Mouse (Mus musculus) liver, embryonic 12.5 days (tissue): ENCODE measurements at regions not wholly inside any gene's neighbourhood (a gene's known extent, or its start where the extent isn't known, plus 50 kb on each side); places are given as distances from the start of the nearest gene placed in this dataset.
"Not testable (repeated sequence)": the region's sequence is repeated elsewhere in the genome, so short reads cannot be mapped to it uniquely, and the experiment has no call there.

Experiments
- ATAC-seq: fragments of 200-750 bp; cut with Nextera tagmentation; 2 replicates; pipeline ENCODE4 v1.8.0; 2017; ENCODE audit warnings: moderate number of reproducible peaks, mild to moderate bottlenecking, moderate library complexity
- H3K27ac ChIP-seq: fragments of 300-500 bp; sonication (generic); 2 replicates; pipeline ENCODE4 v1.5.1; 2016; ENCODE audit warnings: mild to moderate bottlenecking
- H3K27me3 ChIP-seq: fragments of 300-500 bp; sonication (generic); replicated peaks from 2 replicates; pipeline ENCODE4 v1.6.1; 2016; ENCODE audit warnings: mild to moderate bottlenecking, moderate library complexity
- H3K36me3 ChIP-seq: fragments of 300-500 bp; sonication (generic); 2 replicates; pipeline ENCODE4 v1.6.1; 2016; ENCODE audit warnings: mild to moderate bottlenecking, moderate library complexity
- H3K4me1 ChIP-seq: fragments of 300-500 bp; sonication (generic); 2 replicates; pipeline ENCODE4 v1.6.1; 2016
- H3K4me2 ChIP-seq: fragments of 300-500 bp; sonication (generic); 2 replicates; pipeline ENCODE4 v1.6.1; 2016; ENCODE audit warnings: mild to moderate bottlenecking, moderate library complexity
- H3K4me3 ChIP-seq: fragments of 300-500 bp; sonication (generic); 2 replicates; pipeline ENCODE4 v1.5.1; 2016; ENCODE audit warnings: mild to moderate bottlenecking, moderate library complexity
- H3K9ac ChIP-seq: fragments of 300-500 bp; sonication (generic); 2 replicates; pipeline ENCODE4 v1.6.1; 2016; ENCODE audit warnings: mild to moderate bottlenecking, moderate library complexity
- H3K9me3 ChIP-seq: fragments of 300-500 bp; sonication (generic); replicated peaks from 2 replicates; pipeline ENCODE4 v1.6.1; 2016; ENCODE audit warnings: mild to moderate bottlenecking, moderate library complexity
- WGBS: fragments of 180-500 bp; shearing (Covaris S2); methylation state at CpG from one replicate; pipeline ENCODE4 v1.1.7; 2016; ENCODE audit not compliant: insufficient replicate concordance; 5-methylcytosine and 5-hydroxymethylcytosine counted together

GRCm38 (mm10) chr5:12639549-12639948, 256.4 kb downstream of the Sema3d start:
- H3K27ac ChIP-seq: no peak overlapping the region
- H3K27me3 ChIP-seq: no peaks in the 10 kb centered on the region
- H3K4me2 ChIP-seq: no peak overlapping the region
- H3K4me1 ChIP-seq: no peaks in the 10 kb centered on the region
- no peak overlapping the region for H3K9ac ChIP-seq
- no peaks in the 10 kb centered on the region for H3K36me3 ChIP-seq
- ATAC-seq: no peak
- H3K4me3 ChIP-seq: no peak overlapping the region
- H3K9me3 ChIP-seq: no peaks in the 10 kb centered on the region

DNA sequence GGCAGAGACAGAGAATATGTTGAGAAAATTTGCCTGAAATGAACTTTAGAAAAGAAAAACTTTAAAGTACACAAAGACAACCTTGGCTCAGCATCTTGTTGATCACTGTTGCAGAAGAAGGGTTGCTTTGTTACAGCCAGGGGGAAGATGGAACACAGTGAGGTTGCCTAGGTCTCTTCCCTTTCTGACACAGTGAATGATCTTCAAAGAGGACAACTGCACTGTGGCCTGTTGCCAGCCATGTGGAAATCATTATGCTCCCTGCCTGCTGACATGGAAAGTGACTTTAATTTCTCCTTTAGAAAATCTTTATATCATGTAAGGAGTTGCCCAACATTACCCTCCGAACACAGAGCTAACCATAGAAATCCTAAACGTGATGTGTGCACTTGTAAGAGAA, 263.1 kb downstream of the Sema3d start:
- Histone ChIP-seq H3K9me3 (no peaks in the 10 kb centered on the region), H3K27me3 (no peaks in the 10 kb centered on the region), H3K27ac (no peak overlapping the region), H3K4me1 (no peaks in the 10 kb centered on the region), H3K36me3 (no peaks in the 10 kb centered on the region), H3K9ac (no peak overlapping the region), H3K4me3 (no peak overlapping the region), H3K4me2 (no peak overlapping the region)
- ATAC-seq: no peak
- WGBS: 52% methylated on average over 2 of the region's 2 CpGs

- Histone ChIP-seq H3K9ac (no peak overlapping the region), H3K4me3 (no peak overlapping the region), H3K9me3 (no peaks in the 10 kb centered on the region), H3K27me3 (no peaks in the 10 kb centered on the region), H3K36me3 (no peaks in the 10 kb centered on the region), H3K4me1 (no peaks in the 10 kb centered on the region), H3K4me2 (no peak overlapping the region), H3K27ac (no peak overlapping the region)
- WGBS: 76% methylated on average over 2 of the region's 2 CpGs
- ATAC-seq: no peak
Measured at GRCm38 (mm10) chr5:12673666-12674065, 290.5 kb downstream of the Sema3d start.

GRCm38 (mm10) chr5:12674134-12674533, 290.9 kb downstream of the Sema3d start:
- Histone ChIP-seq H3K9ac (no peak overlapping the region), H3K4me3 (no peak overlapping the region), H3K27ac (no peak overlapping the region), H3K9me3 (no peaks in the 10 kb centered on the region), H3K4me1 (no peaks in the 10 kb centered on the region), H3K4me2 (no peak overlapping the region), H3K36me3 (no peaks in the 10 kb centered on the region), H3K27me3 (no peaks in the 10 kb centered on the region)
- 83% methylated on average over 4 of the region's 4 CpGs for WGBS
- ATAC-seq: no peak

DNA sequence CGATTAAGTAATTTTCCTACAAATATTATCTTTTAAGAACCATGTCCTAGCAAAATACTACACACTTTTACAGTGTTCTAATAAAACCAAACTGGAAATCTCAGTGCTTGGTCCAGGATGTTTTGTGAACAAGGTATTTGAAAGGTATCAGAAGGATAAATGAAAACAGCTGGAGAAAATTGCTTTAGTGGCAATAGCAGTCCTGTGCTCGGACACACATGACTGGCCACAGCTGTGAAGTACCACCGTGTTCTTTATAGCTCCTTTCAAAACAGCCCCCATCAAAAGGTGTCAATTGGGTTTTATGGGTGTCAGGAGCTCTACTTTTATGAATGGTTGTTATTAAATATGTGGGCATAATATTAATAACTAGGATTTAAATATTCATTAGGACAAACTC, 293.5 kb downstream of the Sema3d start:
- no peaks in the 10 kb centered on the region for H3K36me3 ChIP-seq
- H3K9ac ChIP-seq: no peak overlapping the region
- H3K4me3 ChIP-seq: no peak overlapping the region
- no peaks in the 10 kb centered on the region for H3K9me3 ChIP-seq
- no peak overlapping the region for H3K27ac ChIP-seq
- no peak for ATAC-seq
- H3K27me3 ChIP-seq: no peaks in the 10 kb centered on the region
- H3K4me1 ChIP-seq: no peaks in the 10 kb centered on the region
- 58% methylated on average over 3 of the region's 3 CpGs for WGBS
- H3K4me2 ChIP-seq: no peak overlapping the region

DNA sequence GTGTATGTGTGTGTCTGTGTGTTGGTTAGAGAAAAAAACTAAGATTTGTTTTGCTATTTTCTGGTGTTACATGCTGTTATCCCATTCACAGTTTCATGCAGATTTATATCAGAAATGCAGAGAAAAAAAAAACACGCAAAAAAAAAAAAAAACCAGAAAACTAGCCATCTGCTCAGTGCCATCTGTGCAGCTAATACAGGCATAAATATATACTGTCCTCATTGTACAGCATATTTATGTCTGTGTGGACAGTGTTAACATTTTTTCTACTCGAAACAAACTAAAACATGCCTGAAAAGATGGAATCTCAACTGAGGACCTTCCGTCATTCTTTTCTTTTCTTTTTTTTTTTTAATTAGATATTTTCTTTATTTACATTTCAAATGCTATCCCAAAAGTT, 331.7 kb downstream of the Sema3d start:
- Histone ChIP-seq H3K9me3 (no peaks in the 10 kb centered on the region), H3K27me3 (no peaks in the 10 kb centered on the region), H3K27ac (no peak overlapping the region), H3K4me2 (no peak overlapping the region), H3K4me3 (no peak overlapping the region), H3K4me1 (no peaks in the 10 kb centered on the region), H3K9ac (no peak overlapping the region), H3K36me3 (no peaks in the 10 kb centered on the region)
- WGBS: 57% methylated on average over 3 of the region's 3 CpGs
- no peak for ATAC-seq

- Histone ChIP-seq H3K4me3 (no peak overlapping the region), H3K36me3 (no peaks in the 10 kb centered on the region), H3K4me2 (no peak overlapping the region), H3K9ac (no peak overlapping the region), H3K9me3 (no peaks in the 10 kb centered on the region), H3K27ac (no peak overlapping the region), H3K4me1 (no peaks in the 10 kb centered on the region), H3K27me3 (no peaks in the 10 kb centered on the region)
- ATAC-seq: no peak
- WGBS: 35% methylated on average over 5 of the region's 5 CpGs
Measured at GRCm38 (mm10) chr5:12751514-12751913, 368.3 kb downstream of the Sema3d start.

- Histone ChIP-seq H3K9ac (no peak overlapping the region), H3K4me2 (no peak overlapping the region), H3K27ac (no peak overlapping the region), H3K4me1 (no peaks in the 10 kb centered on the region), H3K27me3 (no peaks in the 10 kb centered on the region), H3K4me3 (no peak overlapping the region), H3K9me3 (no peaks in the 10 kb centered on the region), H3K36me3 (no peaks in the 10 kb centered on the region)
- no peak for ATAC-seq
Measured at GRCm38 (mm10) chr5:12759634-12760033, 365.6 kb upstream of the Sema3a start.

GRCm38 (mm10) chr5:12767383-12767782, 357.8 kb upstream of the Sema3a start:
- no peak for ATAC-seq
- WGBS: 77% methylated on average over 1 of the region's 1 CpGs
- H3K4me1 ChIP-seq: no peaks in the 10 kb centered on the region
- H3K36me3 ChIP-seq: no peaks in the 10 kb centered on the region
- H3K9me3 ChIP-seq: no peaks in the 10 kb centered on the region
- H3K27me3 ChIP-seq: no peaks in the 10 kb centered on the region
- no peak overlapping the region for H3K4me3 ChIP-seq
- no peak overlapping the region for H3K4me2 ChIP-seq
- no peak overlapping the region for H3K27ac ChIP-seq
- H3K9ac ChIP-seq: no peak overlapping the region

DNA sequence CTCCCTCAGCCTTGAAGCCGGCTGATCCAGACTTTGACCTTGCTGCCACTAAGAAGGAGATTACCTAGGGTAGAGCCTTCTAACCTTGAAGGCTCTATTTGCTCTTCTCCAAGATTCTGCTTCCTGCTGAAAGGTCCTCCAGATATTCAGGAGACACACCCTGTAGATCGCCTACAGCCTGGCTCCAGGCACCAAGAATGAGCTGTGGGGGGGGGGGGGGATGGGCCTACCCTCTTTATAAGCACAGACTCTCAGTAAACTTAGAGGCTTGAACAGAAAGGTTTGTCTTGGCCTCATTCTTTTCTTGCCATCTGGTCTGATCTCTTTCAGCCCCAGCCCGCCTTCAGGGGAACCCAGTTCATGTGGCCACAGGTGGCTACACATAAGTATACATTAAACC, 342.5 kb upstream of the Sema3a start:
- Histone ChIP-seq H3K27me3 (no peaks in the 10 kb centered on the region), H3K4me2 (no peak overlapping the region), H3K4me3 (no peak overlapping the region), H3K9ac (no peak overlapping the region), H3K4me1 (no peaks in the 10 kb centered on the region), H3K36me3 (no peaks in the 10 kb centered on the region), H3K9me3 (no peaks in the 10 kb centered on the region), H3K27ac (no peak overlapping the region)
- ATAC-seq: no peak
- WGBS: 58% methylated on average over 3 of the region's 3 CpGs

DNA sequence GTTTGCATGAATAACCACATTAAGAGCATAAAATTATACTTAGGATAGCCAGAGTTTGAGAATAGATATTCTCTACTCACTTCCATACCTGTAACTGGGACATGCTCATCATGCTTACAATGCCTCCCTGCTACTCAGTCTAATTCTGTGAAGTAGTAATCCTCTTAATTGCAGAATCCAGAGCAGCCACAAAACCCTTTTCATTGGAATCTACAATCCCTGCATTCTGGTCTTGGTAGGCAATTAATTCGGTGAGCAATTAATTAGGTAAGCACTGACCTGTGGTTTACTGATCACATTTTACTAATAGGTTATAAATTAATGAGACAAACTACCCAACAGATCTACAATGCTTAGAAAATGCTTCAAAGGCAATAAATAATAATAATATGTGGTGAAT, 316.5 kb upstream of the Sema3a start:
- Histone ChIP-seq H3K9me3 (no peaks in the 10 kb centered on the region), H3K27me3 (no peaks in the 10 kb centered on the region), H3K9ac (no peak overlapping the region), H3K4me3 (no peak overlapping the region), H3K27ac (no peak overlapping the region), H3K4me1 (no peaks in the 10 kb centered on the region), H3K4me2 (no peak overlapping the region), H3K36me3 (no peaks in the 10 kb centered on the region)
- ATAC-seq: no peak
- WGBS: 72% methylated on average over 1 of the region's 1 CpGs

- no peak overlapping the region for H3K27ac ChIP-seq
- no peak for ATAC-seq
- WGBS: 34% methylated on average over 2 of the region's 2 CpGs
Measured at GRCm38 (mm10) chr5:12809884-12810283, 315.3 kb upstream of the Sema3a start.

DNA sequence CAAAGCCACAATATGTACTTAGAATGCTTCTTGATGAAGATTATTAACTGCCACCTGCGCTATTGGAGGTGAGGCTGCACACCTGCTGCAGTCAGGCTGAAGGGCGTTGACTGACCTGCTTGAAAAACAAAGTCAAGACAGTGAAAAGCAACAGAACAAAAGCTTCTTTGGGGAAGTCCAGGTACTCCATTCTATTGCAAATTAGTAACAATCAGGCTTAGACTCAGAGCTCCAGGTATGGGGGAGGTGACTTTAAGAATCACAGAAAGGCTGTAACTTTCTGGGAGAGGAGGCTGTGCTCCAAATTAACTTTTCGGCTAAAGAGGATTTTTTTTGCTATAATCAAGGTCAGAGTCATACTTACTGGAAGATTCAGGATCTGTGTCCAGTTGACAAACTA, 278.0 kb upstream of the Sema3a start:
- not testable (repeated sequence) for H3K4me3 ChIP-seq, H3K4me2 ChIP-seq, H3K36me3 ChIP-seq, H3K4me1 ChIP-seq, H3K27me3 ChIP-seq, H3K27ac ChIP-seq, H3K9ac ChIP-seq, ATAC-seq
- WGBS: 60% methylated on average over 3 of the region's 3 CpGs
- 0 out of 2 replicates have a peak, but pooled peaks cover 11% of the 10 kb centered on the region for H3K9me3 ChIP-seq

More at GRCm38 (mm10) chr5:12809884-12810283, 315.3 kb upstream of the Sema3a start:
- H3K9ac ChIP-seq: no peak overlapping the region
- H3K9me3 ChIP-seq: no peaks in the 10 kb centered on the region
- no peaks in the 10 kb centered on the region for H3K36me3 ChIP-seq
- H3K4me3 ChIP-seq: no peak overlapping the region
- H3K4me1 ChIP-seq: no peaks in the 10 kb centered on the region
- H3K27me3 ChIP-seq: no peaks in the 10 kb centered on the region
- H3K4me2 ChIP-seq: no peak overlapping the region
